Mouse (Mus musculus): Measurements from ENCODE around the gene Naga.
"Not testable (repeated sequence)": the region's sequence is repeated elsewhere in the genome, so short reads cannot be mapped to it uniquely, and the experiment has no call there.

Gene Naga

GRCm38 (mm10) chr15:82338593-82339112 is at the start of gene Naga, which contains the start of the genes Pheta2 and Smdt1:
Gene Naga (minus strand): TSS chr15:82338925.
Gene Pheta2 (plus strand): TSS chr15:82338942.
Gene Smdt1 (plus strand): TSS chr15:82338959.
- peak; percentile 96 for DNase-seq (ENCODE audit: low spot score)

- DNase-seq (ENCODE audit: low spot score) = no peak
These were observed 47.0 kb upstream of the Naga start for GRCm38 (mm10) chr15:82385729-82386128.

GRCm38 (mm10) chr15:82382441-82382840 is 43.7 kb upstream of the Naga start:
- no peak for DNase-seq (ENCODE audit: low spot score)

- no peak for DNase-seq (ENCODE audit: low spot score)
These were observed 42.0 kb upstream of the Naga start for GRCm38 (mm10) chr15:82380714-82381062.

- peak; percentile 38 for DNase-seq (ENCODE audit: low spot score)
These were observed 41.4 kb upstream of the Naga start, which contains the start of gene Cyp2d22 for GRCm38 (mm10) chr15:82379871-82380713. Gene Cyp2d22 (minus strand): TSS chr15:82380260.

GRCm38 (mm10) chr15:82379511-82379870 is 40.8 kb upstream of the Naga start:
- DNase-seq (ENCODE audit: low spot score) = no peak

GRCm38 (mm10) chr15:82378261-82379180 is 39.8 kb upstream of the Naga start:
- no peak for DNase-seq (ENCODE audit: low spot score)

GRCm38 (mm10) chr15:82377701-82378100 is 39.0 kb upstream of the Naga start:
- no peak for DNase-seq (ENCODE audit: low spot score)

- peak; percentile 58 for DNase-seq (ENCODE audit: low spot score)
These were observed 37.8 kb upstream of the Naga start for GRCm38 (mm10) chr15:82376393-82377138.

- DNase-seq (ENCODE audit: low spot score) = no peak
These were observed 37.1 kb upstream of the Naga start for GRCm38 (mm10) chr15:82375855-82376254.

- no peak for DNase-seq (ENCODE audit: low spot score)
These were observed 35.7 kb upstream of the Naga start for GRCm38 (mm10) chr15:82374437-82374836.

- DNase-seq (ENCODE audit: low spot score) = no peak
These were observed 34.3 kb upstream of the Naga start for GRCm38 (mm10) chr15:82372991-82373390.

- no peak for DNase-seq (ENCODE audit: low spot score)
These were observed 33.7 kb upstream of the Naga start for GRCm38 (mm10) chr15:82372446-82372845.

GRCm38 (mm10) chr15:82368851-82369250 is 30.1 kb upstream of the Naga start:
- no peak for DNase-seq (ENCODE audit: low spot score)

- no peak for DNase-seq (ENCODE audit: low spot score)
These were observed 29.4 kb upstream of the Naga start for GRCm38 (mm10) chr15:82368146-82368545.

GRCm38 (mm10) chr15:82364561-82364960 is 25.8 kb upstream of the Naga start:
- not testable (repeated sequence) for DNase-seq (ENCODE audit: low spot score)

- DNase-seq (ENCODE audit: low spot score) = not testable (repeated sequence)
These were observed 25.1 kb upstream of the Naga start for GRCm38 (mm10) chr15:82363801-82364200.

- no peak for DNase-seq (ENCODE audit: low spot score)
These were observed 23.5 kb upstream of the Naga start for GRCm38 (mm10) chr15:82362234-82362633.

GRCm38 (mm10) chr15:82361459-82362018 is 22.8 kb upstream of the Naga start:
- DNase-seq (ENCODE audit: low spot score) = no peak

GRCm38 (mm10) chr15:82358431-82359260 is 19.9 kb upstream of the Naga start:
- no peak for DNase-seq (ENCODE audit: low spot score)

Measured in urinary bladder, postnatal 14 days (tissue).